Mouse (Mus musculus) C2C12 (cell line): Measurements from ENCODE around the gene Adprhl1. TPM values are rescaled to one million over a fixed set of nuclear protein-coding genes. Genes with fewer than 3 reads are reported as not detected.
A peak's percentile ranks its signal among the peaks of the same experiment; 100 is the strongest.

Experiments
- H3K27me3 ChIP-seq: one replicate; pipeline ENCODE4 v1.6.1; 2011; ENCODE audit not compliant: control insufficient read depth, insufficient read depth, insufficient read length
- H3K36me3 ChIP-seq: one replicate; pipeline ENCODE4 v1.6.1; 2011; ENCODE audit not compliant: control insufficient read depth, insufficient read depth
- H3K4me3 ChIP-seq: one replicate; pipeline ENCODE4 v1.5.1; 2011; ENCODE audit warnings: mild to moderate bottlenecking, control low read depth; ENCODE audit not compliant: poor library complexity, insufficient read depth, severe bottlenecking
- H3K79me2 ChIP-seq: one replicate; pipeline ENCODE4 v1.6.1; 2011; ENCODE audit not compliant: control insufficient read depth, insufficient read depth
- H3K79me3 ChIP-seq: one replicate; pipeline ENCODE4 v1.6.1; 2011; ENCODE audit warnings: low read depth, control low read depth
- H3ac ChIP-seq: one replicate; pipeline ENCODE3; 2011; ENCODE audit warnings: low read depth; ENCODE audit not compliant: control insufficient read depth, insufficient read length
- CEBPB ChIP-seq: IDR thresholded peaks from one replicate; pipeline ENCODE4 v1.6.1; 2011; ENCODE audit warnings: low read depth, mild to moderate bottlenecking, control low read depth, moderate library complexity
- CTCF ChIP-seq: IDR thresholded peaks from one replicate; pipeline ENCODE4 v1.5.1; 2011; ENCODE audit not compliant: control insufficient read depth, insufficient read depth, insufficient read length
- FOSL1 ChIP-seq: IDR thresholded peaks from one replicate; pipeline ENCODE4 v1.8.0; 2011; ENCODE audit warnings: mild to moderate bottlenecking, low read length; ENCODE audit not compliant: poor library complexity, insufficient read depth, severe bottlenecking
- MAX ChIP-seq: IDR thresholded peaks from one replicate; pipeline ENCODE4 v1.6.1; 2011; ENCODE audit warnings: mild to moderate bottlenecking, control low read depth
- MYOD1 ChIP-seq: IDR thresholded peaks from one replicate; pipeline ENCODE4 v1.6.1; 2011; ENCODE audit warnings: low read depth; ENCODE audit not compliant: control insufficient read depth, insufficient read length
- MYOG ChIP-seq: IDR thresholded peaks from one replicate; pipeline ENCODE4 v1.6.1; 2011; ENCODE audit not compliant: control insufficient read depth, insufficient read length; ENCODE audit errors: extremely low read depth
- USF1 ChIP-seq: IDR thresholded peaks from one replicate; pipeline ENCODE4 v1.6.1; 2011; ENCODE audit warnings: low read depth, mild to moderate bottlenecking, control low read depth, moderate library complexity
- long read RNA-seq, 2 experiments: library from polyadenylated mRNA; unstranded; transcript quantifications; one replicate each; pipeline ENCODE4 v2.0.0; 2019 to 2020
- polyA plus RNA-seq: library from polyadenylated mRNA; unstranded; fragments of >200 nt; fragmentation: generic; extraction: Trizol; gene quantifications from one replicate; pipeline ENCODE4 v1.2.1, GENCODE M21; 2012; ENCODE audit warnings: missing spikeins

The Adprhl1 gene
- 0.04 TPM for polyA plus RNA-seq
- long read RNA-seq, experiment 1: 0 reads
- long read RNA-seq, experiment 2: 0 reads

- TF ChIP-seq CTCF: peak; percentile 89
- no peak for TF ChIP-seq FOSL1
- peaks cover 9% of the 10 kb centered on the region for H3K27me3 ChIP-seq
These were observed at the start of gene Adprhl1 for GRCm38 (mm10) chr8:13254019-13254418. Gene Adprhl1, minus strand, starts transcription at chr8:13254162.

DNA sequence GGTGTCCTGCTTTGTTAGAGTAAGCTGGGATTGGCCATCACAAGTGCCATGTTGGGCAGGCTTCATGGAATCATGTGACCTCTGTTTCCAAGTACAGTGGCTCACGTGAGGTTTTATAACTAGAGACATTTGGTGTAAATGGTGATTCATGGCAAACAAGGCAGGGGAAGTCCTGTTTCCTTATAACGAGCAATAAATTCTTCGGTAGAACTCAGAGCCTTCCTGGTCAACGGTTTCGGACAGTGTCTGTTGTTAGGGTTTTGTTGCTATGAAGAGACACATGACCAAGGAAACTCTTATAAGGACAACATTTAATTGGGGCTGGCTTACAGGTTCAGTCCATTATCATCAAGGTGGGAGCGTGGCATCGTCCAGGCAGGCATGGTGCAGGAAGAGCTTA lies 47.1 kb upstream of the Adprhl1 start:
- H3K27me3 ChIP-seq: no peaks in the 10 kb centered on the region
- TF ChIP-seq MAX (no peak), FOSL1 (no peak), CEBPB (no peak), MYOG (no peak), CTCF (no peak), MYOD1 (no peak), USF1 (no peak)
- no peaks in the 10 kb centered on the region for H3K79me3 ChIP-seq
- H3K4me3 ChIP-seq: no peak overlapping the region
- no peak overlapping the region for H3ac ChIP-seq
- peaks cover 25% of the 10 kb centered on the region for H3K36me3 ChIP-seq
- no peaks in the 10 kb centered on the region for H3K79me2 ChIP-seq

More at GRCm38 (mm10) chr8:13254019-13254418, at the start of gene Adprhl1:
- H3K36me3 ChIP-seq: peaks cover 17% of the 10 kb centered on the region
- no peaks in the 10 kb centered on the region for H3K79me2 ChIP-seq
- H3ac ChIP-seq: no peak within 1 kb of the TSS
- H3K79me3 ChIP-seq: no peaks in the 10 kb centered on the region
- no peak within 1 kb of the TSS for H3K4me3 ChIP-seq

- no peak overlapping the region for H3ac ChIP-seq
- no peaks in the 10 kb centered on the region for H3K79me3 ChIP-seq
- no peaks in the 10 kb centered on the region for H3K79me2 ChIP-seq
- H3K27me3 ChIP-seq: no peaks in the 10 kb centered on the region
- no peak overlapping the region for H3K4me3 ChIP-seq
- peaks cover 39% of the 10 kb centered on the region for H3K36me3 ChIP-seq
- TF ChIP-seq CTCF: no peak
- no peak for TF ChIP-seq MYOG
- TF ChIP-seq CEBPB: no peak
- TF ChIP-seq USF1: no peak
- no peak for TF ChIP-seq FOSL1
- TF ChIP-seq MYOD1: no peak
- no peak for TF ChIP-seq MAX
These were observed 45.6 kb upstream of the Adprhl1 start for GRCm38 (mm10) chr8:13299571-13299970.

DNA sequence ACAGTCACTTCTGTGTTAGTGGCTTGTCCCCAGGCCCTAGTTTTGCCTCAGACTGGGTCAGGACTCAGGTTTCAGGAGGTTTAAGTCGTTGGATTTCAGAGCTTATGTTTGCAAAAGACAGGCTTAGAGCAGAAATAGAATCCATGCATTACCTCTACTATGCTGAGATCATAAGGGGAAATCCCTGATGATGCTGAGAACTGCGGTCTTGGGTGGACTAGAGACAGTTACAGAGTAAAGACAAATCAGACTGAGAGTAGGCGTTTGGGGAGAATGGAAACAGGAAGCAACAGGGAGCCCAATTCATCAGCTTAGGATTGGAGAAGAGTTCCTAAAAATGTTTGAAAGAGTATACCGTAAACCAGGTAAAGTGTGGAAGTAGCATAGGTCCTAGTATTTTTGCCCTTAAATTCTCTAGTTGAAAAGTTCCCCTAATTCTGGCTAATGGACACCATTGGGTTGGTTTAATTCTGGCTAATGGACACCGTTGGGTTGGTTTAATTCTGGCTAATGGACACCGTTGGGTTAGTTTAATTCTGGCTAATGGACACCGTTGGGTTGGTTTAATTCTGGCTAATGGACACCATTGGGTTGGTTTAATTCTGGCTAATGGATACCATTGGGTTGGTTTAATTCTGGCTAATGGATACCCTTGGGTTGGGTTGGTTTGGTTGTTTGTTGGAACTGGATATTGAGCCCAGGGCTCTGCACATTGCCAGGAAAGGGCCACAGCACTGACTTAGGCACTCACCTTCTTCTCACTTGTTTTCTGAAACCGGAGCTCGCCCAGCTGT lies 39.9 kb upstream of the Adprhl1 start:
- no peaks in the 10 kb centered on the region for H3K79me3 ChIP-seq
- TF ChIP-seq MYOD1 (no peak), MYOG (no peak), MAX (no peak), CTCF (no peak), USF1 (no peak), FOSL1 (no peak), CEBPB (no peak)
- no peaks in the 10 kb centered on the region for H3K79me2 ChIP-seq
- H3K36me3 ChIP-seq: peaks cover 44% of the 10 kb centered on the region
- no peaks in the 10 kb centered on the region for H3K27me3 ChIP-seq
- no peak overlapping the region for H3ac ChIP-seq
- H3K4me3 ChIP-seq: no peak overlapping the region

DNA sequence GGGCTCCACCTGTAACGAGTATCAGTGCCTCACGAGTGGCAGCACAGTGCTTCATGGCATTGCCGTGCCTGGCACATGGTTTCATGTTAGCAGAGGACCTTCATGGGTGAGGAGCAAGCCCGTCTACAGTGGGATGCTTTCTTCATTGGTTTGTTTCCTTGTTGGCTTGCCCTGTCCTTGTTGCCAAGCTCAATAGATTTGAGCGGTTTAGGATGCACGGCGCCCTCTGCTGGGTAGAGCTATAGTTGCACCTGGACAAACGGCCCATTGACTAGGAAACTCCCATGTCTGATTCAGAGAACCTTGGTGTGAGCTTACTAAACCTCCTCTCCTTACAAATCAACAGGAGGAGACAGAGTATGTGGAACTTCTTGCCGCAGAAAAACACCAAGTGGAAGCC lies 38.4 kb upstream of the Adprhl1 start:
- Histone ChIP-seq H3ac (no peak overlapping the region), H3K27me3 (no peaks in the 10 kb centered on the region), H3K79me3 (no peaks in the 10 kb centered on the region), H3K36me3 (peaks cover 37% of the 10 kb centered on the region), H3K79me2 (no peaks in the 10 kb centered on the region), H3K4me3 (no peak overlapping the region)
- TF ChIP-seq CTCF (peak; percentile 53), MYOG (no peak)

GRCm38 (mm10) chr8:13288646-13289045 lies 34.7 kb upstream of the Adprhl1 start:
- peaks cover 11% of the 10 kb centered on the region for H3K36me3 ChIP-seq
- peaks cover 3% of the 10 kb centered on the region for H3K79me3 ChIP-seq
- H3K27me3 ChIP-seq: no peaks in the 10 kb centered on the region
- peaks cover 25% of the 10 kb centered on the region for H3K79me2 ChIP-seq
- H3K4me3 ChIP-seq: peak overlapping the region; percentile 69
- peak overlapping the region; percentile 83 for H3ac ChIP-seq
- TF ChIP-seq USF1: no peak
- no peak for TF ChIP-seq MYOD1
